Mouse (Mus musculus): ENCODE measurements around the gene Ncor2. TPM values are rescaled to one million over a fixed set of nuclear protein-coding genes. Genes with fewer than 3 reads are reported as not detected.
A peak's percentile ranks its signal among the peaks of the same experiment; 100 is the strongest.

The Ncor2 gene
- total and polyA plus RNA-seq, 3 experiments, result 5.0 to 46.8 TPM; not detected in 1

- Histone ChIP-seq H3K4me3 (ENCODE audit: control insufficient read depth in 1 of 2, insufficient read depth in 1 of 2, low read depth in 2 of 2, low read length in 2 of 2) (peak overlapping the region; percentile 89 to 97), H3K9ac (ENCODE audit: control insufficient read depth, low read depth, low read length, poor library complexity, severe bottlenecking) (peak overlapping the region; percentile 84), H3K27me3 (ENCODE audit: control insufficient read depth in 1 of 2, insufficient read depth in 2 of 2, low read length in 2 of 2) (no peaks in the 10 kb centered on the region), H3K4me1 (ENCODE audit: control insufficient read depth in 1 of 2, insufficient read depth in 2 of 2, low read length in 2 of 2) (peaks cover 0 to 13% of the 10 kb centered on the region in 2 experiments; a peak in 2 of 4 replicates), H3K27ac (ENCODE audit: control insufficient read depth, low read depth, low read length) (peak overlapping the region; percentile 50), H3K79me2 (ENCODE audit: control insufficient read depth, insufficient read depth, low read length, poor library complexity) (peaks cover 51% of the 10 kb centered on the region), H3K36me3 (ENCODE audit: control insufficient read depth in 1 of 2, insufficient read depth in 2 of 2, low read length in 2 of 2) (no peaks in the 10 kb centered on the region), H3K9me3 (replicated peaks; ENCODE audit: insufficient read depth, low read length) (no peaks in the 10 kb centered on the region)
- TF ChIP-seq UBTF (IDR thresholded peaks at IDR 0.05; ENCODE audit: borderline replicate concordance, insufficient read depth, low read depth, low read length) (0 out of 2 replicates have a peak, but pooled peaks have one; percentile 7), GABPA (IDR thresholded peaks at IDR 0.05; ENCODE audit: low read depth, low read length) (no peak), ZMIZ1 (IDR thresholded peaks at IDR 0.05; ENCODE audit: low read depth, low read length) (no peak), CHD2 (IDR thresholded peaks at IDR 0.05; ENCODE audit: low read length) (no peak), TBP (IDR thresholded peaks at IDR 0.05; ENCODE audit: low read depth, low read length) (no peak), ETS1 (IDR thresholded peaks at IDR 0.05; ENCODE audit: low read depth, low read length) (no peak), NELFE (IDR thresholded peaks at IDR 0.05; ENCODE audit: low read depth, low read length) (no peak), MAZ (IDR thresholded peaks at IDR 0.05; ENCODE audit: low read depth, low read length) (no peak), CHD1 (IDR thresholded peaks at IDR 0.05; ENCODE audit: low read depth, low read length) (no peak), SIN3A (IDR thresholded peaks at IDR 0.05; ENCODE audit: low read length) (0 out of 2 replicates have a peak, but pooled peaks have one; percentile 20), RCOR1 (IDR thresholded peaks at IDR 0.05; ENCODE audit: low read depth, low read length) (no peak), ZNF384 (IDR thresholded peaks at IDR 0.05; ENCODE audit: low read depth, low read length) (peak; percentile 14; the same call in 1 of the 2 replicates), CTCF (IDR thresholded peaks at IDR 0.05 in 2 of 3, conservative IDR thresholded peaks at IDR 0.05 in 1 of 3; ENCODE audit: control insufficient read depth in 1 of 3, insufficient read depth in 1 of 3, low read depth in 2 of 3, low read length in 3 of 3, poor library complexity in 1 of 3, severe bottlenecking in 1 of 3) (0 out of 6 replicates have a peak, but pooled peaks of 1 of the 3 experiments have one; percentile 20), ZC3H11A (IDR thresholded peaks at IDR 0.05; ENCODE audit: low read depth, low read length) (no peak), ZKSCAN1 (IDR thresholded peaks at IDR 0.05; ENCODE audit: low read depth, low read length) (no peak), KAT2A (conservative IDR thresholded peaks at IDR 0.05; ENCODE audit: low read depth, low read length) (no peak)
- DNase-seq (ENCODE audit: low read depth, low spot score), result peak; percentile 78
Observed at GRCm38 (mm10) chr5:125178171-125179006, 630 bp downstream of the Ncor2 start.

DNA sequence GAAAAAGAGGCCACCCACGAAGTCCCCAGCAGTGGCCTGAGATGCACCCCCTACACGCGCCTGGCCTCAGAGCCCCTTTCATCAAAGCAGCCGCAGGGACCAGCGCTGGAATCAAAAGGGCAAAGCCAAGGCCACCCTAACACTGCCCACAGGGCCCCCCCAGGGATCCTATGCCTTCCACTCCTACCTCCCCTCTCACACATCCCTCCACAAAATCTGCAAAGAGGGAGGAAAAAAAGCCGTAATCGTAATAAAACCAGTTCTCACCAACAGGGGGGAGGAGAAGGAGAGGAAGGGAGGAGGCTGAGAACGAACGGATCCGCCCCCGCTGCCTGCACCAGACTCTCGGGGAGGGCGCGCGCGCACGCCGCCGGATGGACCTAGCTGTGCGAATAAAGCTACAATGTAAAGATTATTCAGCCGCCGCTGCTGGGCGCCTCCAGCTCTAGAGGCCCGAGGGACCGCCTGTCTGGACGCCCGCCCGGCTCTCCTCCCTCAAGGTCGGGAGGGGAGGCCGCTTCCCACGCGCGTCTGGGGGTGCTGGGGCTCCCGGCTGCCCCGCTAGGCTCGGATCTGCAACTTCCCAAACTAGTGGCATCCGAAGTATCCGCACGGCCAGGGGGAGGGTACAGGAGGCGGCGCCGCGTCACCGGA is 1.4 kb downstream of the Ncor2 start:
- peak; percentile 90 for DNase-seq (ENCODE audit: low read depth, low spot score)
- peak overlapping the region; percentile 84 for H3K9ac ChIP-seq (ENCODE audit: control insufficient read depth, low read depth, low read length, poor library complexity, severe bottlenecking)
- no peaks in the 10 kb centered on the region for H3K27me3 ChIP-seq (ENCODE audit: control insufficient read depth in 1 of 2, insufficient read depth in 2 of 2, low read length in 2 of 2)
- peak overlapping the region; percentile 89 to 97 for H3K4me3 ChIP-seq (ENCODE audit: control insufficient read depth in 1 of 2, insufficient read depth in 1 of 2, low read depth in 2 of 2, low read length in 2 of 2)
- no peaks in the 10 kb centered on the region for H3K36me3 ChIP-seq (ENCODE audit: control insufficient read depth in 1 of 2, insufficient read depth in 2 of 2, low read length in 2 of 2)
- peak overlapping the region; percentile 50 for H3K27ac ChIP-seq (ENCODE audit: control insufficient read depth, low read depth, low read length)
- no peaks in the 10 kb centered on the region for H3K9me3 ChIP-seq (replicated peaks; ENCODE audit: insufficient read depth, low read length)
- H3K4me1 ChIP-seq (ENCODE audit: control insufficient read depth in 1 of 2, insufficient read depth in 2 of 2, low read length in 2 of 2), result peaks cover 0 to 13% of the 10 kb centered on the region in 2 experiments; a peak in 2 of 4 replicates
- H3K79me2 ChIP-seq (ENCODE audit: control insufficient read depth, insufficient read depth, low read length, poor library complexity), result peaks cover 56% of the 10 kb centered on the region
- TF ChIP-seq UBTF (IDR thresholded peaks at IDR 0.05; ENCODE audit: borderline replicate concordance, insufficient read depth, low read depth, low read length), result 0 out of 2 replicates have a peak, but pooled peaks have one; percentile 62
- no peak for TF ChIP-seq ZKSCAN1 (IDR thresholded peaks at IDR 0.05; ENCODE audit: low read depth, low read length)
- no peak for TF ChIP-seq EP300 (IDR thresholded peaks at IDR 0.05; ENCODE audit: low read depth in 1 of 2, low read length in 2 of 2)
- no peak for TF ChIP-seq MYC (IDR thresholded peaks at IDR 0.05; ENCODE audit: low read depth, low read length)
- TF ChIP-seq POLR2AphosphoS2 (IDR thresholded peaks at IDR 0.05; ENCODE audit: low read length), result no peak
- TF ChIP-seq ZMIZ1 (IDR thresholded peaks at IDR 0.05; ENCODE audit: low read depth, low read length), result no peak
- TF ChIP-seq RCOR1 (IDR thresholded peaks at IDR 0.05; ENCODE audit: low read depth, low read length), result no peak
- TF ChIP-seq GABPA (IDR thresholded peaks at IDR 0.05; ENCODE audit: low read depth, low read length), result no peak
- TF ChIP-seq NRF1 (IDR thresholded peaks at IDR 0.05; ENCODE audit: insufficient read depth, low read depth, low read length, poor library complexity, severe bottlenecking), result peak; percentile 50; the same call in 1 of the 2 replicates
- TF ChIP-seq USF1 (IDR thresholded peaks at IDR 0.05; ENCODE audit: low read depth, low read length), result no peak
- no peak for TF ChIP-seq TCF12 (IDR thresholded peaks at IDR 0.05; ENCODE audit: low read depth, low read length)
- no peak for TF ChIP-seq KAT2A (conservative IDR thresholded peaks at IDR 0.05; ENCODE audit: low read depth, low read length)
- TF ChIP-seq NELFE (IDR thresholded peaks at IDR 0.05; ENCODE audit: low read depth, low read length), result no peak
- TF ChIP-seq JUND (IDR thresholded peaks at IDR 0.05; ENCODE audit: low read depth, low read length), result no peak
- TF ChIP-seq MYB (IDR thresholded peaks at IDR 0.05; ENCODE audit: low read depth, low read length), result no peak
- TF ChIP-seq ELF1 (IDR thresholded peaks at IDR 0.05; ENCODE audit: low read depth, low read length), result no peak
- no peak for TF ChIP-seq MAFK (IDR thresholded peaks at IDR 0.05; ENCODE audit: borderline replicate concordance, low read depth, low read length)
- TF ChIP-seq POLR2AphosphoS5 (IDR thresholded peaks at IDR 0.05; ENCODE audit: borderline replicate concordance, low read depth, low read length), result no peak
